Mouse (Mus musculus): ENCODE measurements around the gene Agpat1.

GRCm38 (mm10) chr17:34578070-34578469 lies 26.0 kb upstream of the Agpat1 start:
- no peak for TF ChIP-seq CTCF (IDR thresholded peaks at IDR 0.05)
- no peak for TF ChIP-seq EP300 (IDR thresholded peaks at IDR 0.05)
